Mouse (Mus musculus) ES-Bruce4 (cell line): Measurements from ENCODE around the gene Nfs1. TPM values are rescaled to one million over a fixed set of nuclear protein-coding genes. Genes with fewer than 3 reads are reported as not detected.
A peak's percentile ranks its signal among the peaks of the same experiment; 100 is the strongest.

Experiments used
- H3K27ac ChIP-seq: 2 replicates; pipeline ENCODE4 v1.5.1; 2012; ENCODE audit warnings: low read length, inconsistent platforms; ENCODE audit not compliant: insufficient read depth
- H3K27me3 ChIP-seq: 2 replicates; pipeline ENCODE4 v1.6.1; 2012; ENCODE audit warnings: mild to moderate bottlenecking, low read length, inconsistent platforms; ENCODE audit not compliant: control insufficient read depth, poor library complexity, insufficient read depth, severe bottlenecking
- H3K36me3 ChIP-seq: 2 replicates; pipeline ENCODE4 v1.6.1; 2012; ENCODE audit warnings: inconsistent platforms, mild to moderate bottlenecking, low read length, moderate library complexity; ENCODE audit not compliant: control insufficient read depth, poor library complexity, insufficient read depth, severe bottlenecking
- H3K4me1 ChIP-seq: one replicate; pipeline ENCODE4 v1.8.1; 2011; ENCODE audit warnings: low read length; ENCODE audit not compliant: control insufficient read depth, insufficient read depth
- H3K4me3 ChIP-seq: 2 replicates; pipeline ENCODE4 v1.5.1; 2011; ENCODE audit warnings: low read depth, mild to moderate bottlenecking, low read length
- H3K9ac ChIP-seq: 2 replicates; pipeline ENCODE4 v1.6.1; 2012; ENCODE audit warnings: low read depth, mild to moderate bottlenecking, inconsistent platforms; ENCODE audit not compliant: poor library complexity, severe bottlenecking
- H3K9me3 ChIP-seq: replicated peaks from 2 replicates; pipeline ENCODE4 v1.6.1; 2012; ENCODE audit warnings: mild to moderate bottlenecking, low read length, inconsistent platforms; ENCODE audit not compliant: control insufficient read depth, poor library complexity, insufficient read depth, severe bottlenecking
- CTCF ChIP-seq: IDR thresholded peaks from one replicate; pipeline ENCODE4 v1.8.1; 2011; ENCODE audit warnings: low read depth, low read length
- EP300 ChIP-seq: IDR thresholded peaks from 2 replicates; pipeline ENCODE4 v1.6.1; 2011; ENCODE audit warnings: low read depth, low read length; ENCODE audit not compliant: insufficient read depth
- POLR2A ChIP-seq: IDR thresholded peaks from one replicate; pipeline ENCODE4 v1.8.1; 2011; ENCODE audit warnings: low read length; ENCODE audit not compliant: insufficient read depth
- polyA plus RNA-seq: library from polyadenylated mRNA; stranded (reverse); fragments of >200 nt; gene quantifications from 2 replicates; pipeline ENCODE4 v1.2.4, GENCODE M21; 2011; ENCODE audit warnings: low read depth; ENCODE audit not compliant: missing spikeins, insufficient read depth, insufficient read length

Gene Nfs1
- polyA plus RNA-seq, 1 experiment: 35.8 TPM

- TF ChIP-seq CTCF: no peak
- no peak for TF ChIP-seq EP300
- TF ChIP-seq POLR2A: no peak
- H3K9me3 ChIP-seq: no peaks in the 10 kb centered on the region
- no peaks in the 10 kb centered on the region for H3K27me3 ChIP-seq
- no peaks in the 10 kb centered on the region for H3K4me1 ChIP-seq
- H3K27ac ChIP-seq: no peak overlapping the region
- H3K9ac ChIP-seq: 0 out of 2 replicates have a peak overlapping the region, but pooled peaks have one; percentile 3
- peaks cover 57% of the 10 kb centered on the region for H3K36me3 ChIP-seq
- H3K4me3 ChIP-seq: no peak overlapping the region
These were observed 33.7 kb upstream of the Nfs1 start for GRCm38 (mm10) chr2:156177651-156178050.

- Histone ChIP-seq H3K27ac (no peak overlapping the region), H3K36me3 (peaks cover 63% of the 10 kb centered on the region), H3K4me1 (no peaks in the 10 kb centered on the region), H3K9ac (0 out of 2 replicates have a peak overlapping the region, but pooled peaks have one; percentile 34), H3K4me3 (no peak overlapping the region), H3K27me3 (no peaks in the 10 kb centered on the region), H3K9me3 (no peaks in the 10 kb centered on the region)
- TF ChIP-seq POLR2A (no peak), CTCF (no peak), EP300 (no peak)
These were observed 33.1 kb upstream of the Nfs1 start for GRCm38 (mm10) chr2:156177079-156177478.

DNA sequence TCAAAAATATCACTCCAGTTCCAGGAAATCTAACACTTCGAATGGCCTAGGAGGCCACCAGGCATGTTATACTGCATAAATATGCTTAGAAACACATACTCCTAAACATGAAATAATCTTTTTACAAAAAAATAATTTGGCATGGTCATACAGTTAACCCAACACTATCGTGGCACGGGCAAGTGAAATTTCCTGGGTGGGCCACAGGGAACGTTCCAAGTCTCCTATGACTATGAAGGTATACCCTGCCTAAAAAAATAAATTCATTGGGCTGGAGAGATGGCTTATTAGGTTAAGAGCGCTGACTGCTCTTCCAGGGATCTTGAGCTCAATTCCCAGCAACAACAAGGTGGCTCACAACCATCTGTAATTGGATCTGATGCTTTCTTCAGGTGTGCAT lies 22.6 kb upstream of the Nfs1 start:
- Histone ChIP-seq H3K27ac (no peak overlapping the region), H3K9me3 (no peaks in the 10 kb centered on the region), H3K36me3 (peaks cover 87% of the 10 kb centered on the region), H3K9ac (no peak overlapping the region), H3K4me1 (no peaks in the 10 kb centered on the region), H3K4me3 (no peak overlapping the region), H3K27me3 (no peaks in the 10 kb centered on the region)
- TF ChIP-seq CTCF: no peak
- TF ChIP-seq EP300: no peak
- TF ChIP-seq POLR2A: no peak

GRCm38 (mm10) chr2:156165478-156165877 lies 21.5 kb upstream of the Nfs1 start:
- H3K4me3 ChIP-seq: no peak overlapping the region
- H3K27ac ChIP-seq: no peak overlapping the region
- peaks cover 84% of the 10 kb centered on the region for H3K36me3 ChIP-seq
- no peak for TF ChIP-seq POLR2A
- TF ChIP-seq EP300: no peak
- no peak for TF ChIP-seq CTCF
- H3K9ac ChIP-seq: no peak overlapping the region
- no peaks in the 10 kb centered on the region for H3K9me3 ChIP-seq
- no peaks in the 10 kb centered on the region for H3K27me3 ChIP-seq
- H3K4me1 ChIP-seq: no peaks in the 10 kb centered on the region

DNA sequence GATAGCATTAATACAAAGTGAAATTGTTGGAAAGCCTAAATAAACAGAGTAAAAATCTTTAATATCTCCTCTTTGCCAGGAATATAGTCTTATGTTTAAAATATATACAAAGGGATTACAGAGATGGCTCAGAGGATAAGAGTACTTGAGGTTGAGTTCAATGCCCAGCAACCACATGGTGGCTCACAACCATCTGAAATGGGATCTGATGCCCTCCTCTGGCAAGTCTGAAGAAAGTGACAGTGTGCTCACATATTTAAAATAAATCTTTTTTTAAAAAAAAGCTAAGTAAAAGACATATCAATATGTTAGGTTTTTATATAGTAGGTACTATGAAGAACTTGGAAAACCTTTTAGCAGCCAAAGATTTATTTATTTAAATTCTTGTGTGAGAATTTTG lies 7.6 kb upstream of the Nfs1 start:
- Histone ChIP-seq H3K36me3 (peaks cover 64% of the 10 kb centered on the region), H3K9ac (no peak overlapping the region), H3K4me3 (no peak overlapping the region), H3K4me1 (no peaks in the 10 kb centered on the region), H3K27me3 (no peaks in the 10 kb centered on the region), H3K9me3 (no peaks in the 10 kb centered on the region), H3K27ac (no peak overlapping the region)
- TF ChIP-seq POLR2A: no peak
- TF ChIP-seq CTCF: no peak

- no peaks in the 10 kb centered on the region for H3K9me3 ChIP-seq
- H3K4me3 ChIP-seq: no peak overlapping the region
- no peaks in the 10 kb centered on the region for H3K27me3 ChIP-seq
- peaks cover 40% of the 10 kb centered on the region for H3K36me3 ChIP-seq
- H3K27ac ChIP-seq: no peak overlapping the region
- TF ChIP-seq EP300 (no peak), POLR2A (no peak)
- no peak overlapping the region for H3K9ac ChIP-seq
- no peaks in the 10 kb centered on the region for H3K4me1 ChIP-seq
These were observed 3.4 kb upstream of the Nfs1 start for GRCm38 (mm10) chr2:156147316-156147915.
